Mouse (Mus musculus): ENCODE data around the gene Kcnh1. TPM values are rescaled to one million over a fixed set of nuclear protein-coding genes. Genes with fewer than 3 reads are reported as not detected.

The Kcnh1 gene
- polyA plus RNA-seq, 3 experiments from 2014 or later, result not detected

DNA sequence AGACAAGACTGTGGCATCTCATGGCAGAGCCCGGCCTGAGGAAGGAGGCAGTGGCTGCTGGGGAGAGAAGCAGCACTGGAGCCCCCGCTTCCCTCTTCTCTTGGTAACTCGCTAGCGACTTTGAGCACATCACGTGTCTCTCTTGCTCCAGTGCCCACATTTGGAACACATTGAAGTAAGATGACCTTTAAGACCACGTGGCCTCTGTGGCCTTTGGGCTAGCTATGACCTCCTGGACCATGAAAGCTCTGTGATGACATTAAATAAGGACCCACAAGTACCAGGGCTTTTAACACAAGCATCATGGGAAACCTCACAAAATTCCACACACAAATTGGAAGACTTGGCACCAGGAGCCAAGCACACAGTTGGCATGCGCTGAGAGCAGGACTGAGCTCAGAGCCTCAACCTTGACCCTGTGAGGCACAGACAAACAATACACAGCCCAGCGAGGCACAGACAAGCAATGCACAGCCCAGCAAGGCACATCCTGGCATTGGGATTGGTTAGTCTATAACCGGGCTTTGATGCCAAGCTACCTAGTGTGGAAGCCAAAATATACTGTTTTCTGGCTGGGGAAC, 225.8 kb downstream of the Kcnh1 start:
- ATAC-seq, result no peak

DNA sequence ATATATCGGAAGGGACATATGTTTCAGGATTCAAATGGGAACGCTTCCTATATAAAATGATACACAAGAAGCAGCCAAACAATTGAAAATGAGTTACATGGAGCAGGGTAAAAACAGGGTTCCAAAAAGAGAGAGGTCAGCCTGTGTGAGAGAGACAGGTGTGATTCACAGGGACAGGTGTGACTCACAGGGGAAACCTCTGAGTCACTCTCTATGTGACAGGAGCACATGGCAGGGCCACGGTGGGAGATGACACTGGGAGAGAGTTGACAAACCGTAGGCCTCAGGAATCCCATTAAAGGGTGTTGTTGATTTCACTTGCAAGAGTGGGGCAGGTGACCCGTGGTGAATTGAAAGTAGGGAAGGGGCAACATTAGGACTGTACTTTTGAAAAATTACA, 228.6 kb downstream of the Kcnh1 start:
- ATAC-seq, result no peak

DNA sequence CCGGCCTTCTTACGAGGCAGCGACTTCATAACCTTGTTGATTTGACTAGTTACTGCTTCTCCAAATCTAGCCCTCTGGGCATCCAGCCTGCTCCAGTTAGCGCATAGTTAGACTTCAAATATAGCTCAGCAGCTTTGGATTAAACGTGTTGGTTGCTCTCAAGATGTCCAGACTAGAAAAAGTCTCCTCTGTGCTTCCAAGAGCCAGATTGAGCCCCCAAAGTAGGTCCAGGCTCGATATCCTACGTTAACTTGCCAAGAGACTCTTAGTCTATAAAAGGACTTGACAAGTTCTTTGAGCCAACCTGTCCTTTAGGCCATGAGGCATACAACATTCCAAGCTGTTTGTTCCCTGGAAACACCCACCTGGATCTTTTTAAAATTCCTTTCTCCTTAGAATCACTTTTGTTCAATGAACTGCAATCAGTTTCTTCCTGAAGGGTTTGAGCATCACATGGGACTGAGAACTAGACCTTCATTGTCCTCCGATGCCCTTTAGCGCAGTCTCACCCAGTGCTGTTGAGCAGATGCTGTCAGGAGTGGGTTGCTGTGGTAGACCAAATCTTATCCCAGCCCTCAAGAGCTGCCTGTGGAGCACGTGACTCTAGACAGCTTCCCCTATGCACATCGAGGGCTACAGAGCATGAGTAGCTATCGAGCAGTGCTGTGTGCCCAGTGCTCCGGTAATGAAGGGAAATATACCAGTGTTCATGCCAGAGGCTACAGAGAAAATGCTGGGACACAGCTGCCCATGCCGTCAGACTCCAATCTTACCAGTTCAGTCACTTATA, 231.0 kb downstream of the Kcnh1 start:
- no peak for ATAC-seq

DNA sequence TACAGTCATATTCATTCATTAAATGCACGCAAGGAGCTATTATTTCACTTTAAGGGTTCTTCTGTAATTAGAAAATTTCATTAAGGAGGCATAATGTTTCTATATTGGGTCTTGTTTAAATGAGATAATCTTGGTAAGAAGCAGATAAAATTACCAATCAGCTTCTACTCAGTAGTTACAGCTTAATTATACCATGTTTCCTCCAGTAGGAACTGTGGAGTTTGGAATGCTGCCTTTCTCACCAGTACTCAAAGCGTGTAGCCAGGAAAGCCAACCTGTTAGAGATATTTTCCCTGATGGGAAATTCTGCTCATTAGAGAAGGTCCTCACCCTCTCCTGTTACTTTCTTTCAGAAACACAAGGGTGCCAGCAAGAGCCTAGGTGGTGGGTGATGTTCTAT, 240.8 kb downstream of the Kcnh1 start:
- ATAC-seq, result no peak

DNA sequence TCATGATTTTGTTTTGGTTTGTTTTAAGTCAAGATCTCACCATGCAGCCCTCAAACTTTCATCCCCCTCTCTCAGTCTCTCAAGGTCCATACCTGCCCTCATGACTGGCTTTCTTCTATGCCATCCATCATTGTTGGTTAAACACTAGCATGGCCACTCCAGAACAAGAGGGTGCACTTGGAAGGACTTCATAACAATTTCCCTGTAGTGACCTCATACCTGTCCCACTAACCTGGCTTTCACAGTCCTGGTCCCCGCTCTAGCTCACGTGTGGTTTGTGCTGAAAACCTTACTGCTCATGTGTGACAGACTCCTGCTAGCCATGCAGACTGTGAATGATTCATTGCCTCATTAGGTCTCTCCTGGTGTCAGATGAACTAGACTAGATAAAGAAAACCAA, 244.9 kb downstream of the Kcnh1 start:
- no peak for ATAC-seq

DNA sequence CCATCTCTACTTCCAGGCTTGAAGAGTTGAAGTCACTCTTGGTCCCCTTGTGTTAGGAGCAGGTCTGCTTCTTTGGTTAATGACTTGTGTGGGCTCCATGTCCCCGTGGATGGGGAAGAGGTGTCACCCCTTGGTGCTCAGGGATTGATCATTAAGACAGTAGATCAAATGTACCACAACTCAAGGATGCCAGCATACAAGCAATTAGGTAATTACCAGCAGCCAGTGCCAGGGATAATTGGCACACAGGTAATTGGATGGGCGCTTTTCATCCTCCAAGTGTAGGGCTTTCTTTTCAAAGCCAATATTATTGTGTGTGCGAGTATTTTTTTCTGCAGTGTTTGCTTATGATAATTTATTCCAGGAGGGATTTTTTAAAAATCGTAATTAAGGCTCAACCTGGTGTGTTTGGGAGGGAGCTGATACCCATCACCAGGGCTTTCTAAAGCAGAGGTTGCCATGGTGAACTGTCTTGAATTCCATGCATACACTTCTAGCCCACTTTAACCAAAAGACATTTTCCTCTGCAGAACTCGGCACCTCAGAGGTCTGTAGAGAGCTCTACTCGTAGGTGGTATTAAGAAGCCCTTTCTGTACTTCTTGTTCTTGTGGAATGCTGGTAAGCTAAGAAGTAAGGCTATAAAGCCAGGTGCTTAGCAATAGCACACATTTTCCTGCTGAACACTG, 248.7 kb downstream of the Kcnh1 start:
- ATAC-seq, result no peak

DNA sequence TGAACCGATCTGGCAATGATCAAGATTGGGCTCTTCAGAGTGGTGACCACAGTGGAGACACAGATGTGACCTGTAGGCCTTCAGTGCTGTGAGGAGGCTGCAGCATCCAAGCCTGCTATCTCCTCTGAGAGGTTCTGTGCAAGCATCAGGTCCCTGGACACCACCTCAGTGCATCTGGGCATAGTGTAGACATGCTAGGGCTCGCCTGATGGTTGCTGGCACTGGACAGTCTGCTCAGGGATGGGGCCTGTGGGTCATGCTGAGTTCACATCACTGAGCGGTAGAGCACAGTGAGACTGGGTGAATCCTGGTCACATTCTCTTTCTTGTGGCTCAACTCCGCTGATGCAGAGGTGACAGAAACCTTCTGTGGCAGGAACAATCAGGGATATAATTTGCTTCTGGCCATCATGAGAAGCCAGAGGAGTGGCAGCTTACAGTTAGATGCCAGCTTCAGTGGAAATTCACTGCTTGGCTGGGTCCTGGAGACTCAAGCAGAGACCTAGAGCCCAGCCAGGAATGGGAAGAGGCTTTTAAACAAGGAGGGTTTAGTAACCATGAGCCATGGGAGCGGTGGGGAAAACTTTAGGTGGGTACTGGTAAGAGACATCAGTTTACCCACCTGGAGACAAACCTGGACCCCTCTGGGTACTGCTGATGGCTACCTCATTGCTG, 252.3 kb downstream of the Kcnh1 start:
- no peak for ATAC-seq

DNA sequence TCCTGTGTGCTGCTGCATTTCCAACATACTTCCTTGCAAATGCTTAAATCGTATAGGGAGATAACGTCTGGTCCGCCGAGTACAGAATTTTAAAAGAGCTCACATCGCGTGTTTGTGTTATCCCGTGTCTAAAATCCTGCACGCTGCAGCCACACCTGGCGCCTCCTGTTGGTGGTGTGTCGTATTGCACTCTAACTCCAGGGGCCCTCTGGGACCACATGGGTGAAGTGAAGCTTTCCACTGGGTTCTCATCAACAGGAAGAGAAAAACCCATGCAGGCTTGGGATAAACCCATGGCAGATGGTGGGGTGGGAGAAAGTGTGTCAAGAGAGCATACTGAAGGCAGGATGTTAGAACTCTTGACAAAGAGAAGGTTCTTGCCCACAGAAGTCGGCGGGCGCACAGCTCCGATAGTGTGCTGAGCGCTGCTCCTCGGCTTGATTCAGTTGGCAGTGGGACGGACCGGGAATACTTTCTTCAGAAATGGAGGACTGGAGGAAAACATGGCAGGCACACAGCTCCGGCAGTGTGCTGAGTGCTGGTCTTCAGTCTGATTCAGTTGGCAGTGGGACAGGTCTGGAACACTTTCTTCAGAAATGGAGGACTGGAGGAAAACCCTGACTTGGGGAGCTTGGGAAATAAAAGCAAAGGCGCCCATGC, 253.6 kb downstream of the Kcnh1 start:
- no peak for ATAC-seq

DNA sequence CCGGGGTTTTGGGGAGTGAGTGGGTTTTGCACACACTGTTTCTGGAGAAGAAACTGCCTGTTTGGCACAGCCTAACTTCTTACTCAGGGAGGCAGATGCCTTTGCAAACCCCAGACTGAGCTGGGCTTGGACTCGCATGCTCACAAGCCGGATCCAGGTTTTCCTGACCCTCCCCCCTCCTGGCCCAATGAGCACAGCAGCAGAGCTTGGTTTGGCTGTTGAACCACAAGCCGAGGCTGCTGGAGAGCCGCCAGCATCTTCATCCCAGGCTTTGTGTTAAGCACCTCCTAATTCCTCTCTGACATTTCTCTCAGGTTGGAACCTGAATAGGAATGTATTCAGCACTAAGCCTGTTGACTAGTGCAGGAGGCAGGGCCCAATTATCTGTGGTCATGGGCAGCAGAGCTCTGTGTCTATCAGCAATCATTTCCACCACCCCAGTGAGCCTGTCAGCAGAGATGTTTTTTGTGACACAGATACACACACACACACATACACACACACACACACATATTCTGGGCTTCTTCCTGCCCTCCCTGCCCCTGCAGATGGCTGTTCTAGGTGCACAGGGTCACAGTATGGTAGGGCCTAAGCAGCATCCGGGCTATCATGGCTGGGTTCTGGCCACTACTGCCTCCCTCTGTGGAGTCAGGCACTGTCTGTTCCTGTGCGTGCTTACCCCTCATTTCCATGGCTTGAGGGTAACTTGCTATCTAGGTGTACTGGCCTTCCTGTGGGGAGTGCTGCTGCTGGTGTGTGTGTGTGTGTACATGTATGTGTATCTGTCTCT, 254.3 kb downstream of the Kcnh1 start:
- ATAC-seq, result no peak

DNA sequence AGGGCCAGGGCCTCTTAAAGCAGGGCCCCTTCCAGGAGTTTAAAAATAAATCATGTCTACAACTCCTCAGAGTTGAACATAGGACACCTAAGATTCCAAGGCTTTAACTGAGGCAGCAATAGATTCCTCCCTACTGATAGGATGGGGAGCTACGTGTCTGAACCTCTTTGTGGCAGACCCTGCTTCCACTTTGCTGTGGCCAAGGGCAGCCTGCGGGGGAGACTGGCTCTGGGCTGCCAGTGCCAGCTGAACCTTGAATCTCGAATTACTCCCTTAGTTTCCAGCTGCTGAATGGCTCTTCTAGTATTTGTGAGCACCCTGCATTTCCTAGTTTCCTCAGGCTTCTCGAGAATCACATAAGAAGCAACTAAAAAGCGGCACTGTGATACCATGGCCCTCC, 255.6 kb downstream of the Kcnh1 start:
- no peak for ATAC-seq

DNA sequence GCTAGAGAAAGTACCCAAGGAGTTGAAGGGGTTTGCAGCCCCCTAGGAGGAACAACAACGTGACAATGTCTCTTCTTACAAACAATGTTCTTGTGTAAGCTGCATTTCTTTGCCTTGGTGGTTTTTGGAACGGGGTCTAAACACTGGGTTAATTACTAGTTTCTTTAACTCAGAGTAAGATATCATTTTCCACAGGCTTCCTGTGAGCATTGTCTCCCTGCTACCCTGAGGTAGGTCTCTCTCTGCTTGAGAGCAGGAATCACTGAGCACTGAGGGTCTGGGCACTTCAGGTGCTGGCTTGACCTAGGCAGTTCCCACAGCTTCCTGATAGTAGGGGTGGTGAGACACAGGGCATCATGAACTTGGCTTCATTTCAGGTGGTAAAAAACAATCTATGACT, 257.1 kb downstream of the Kcnh1 start:
- no peak for ATAC-seq

DNA sequence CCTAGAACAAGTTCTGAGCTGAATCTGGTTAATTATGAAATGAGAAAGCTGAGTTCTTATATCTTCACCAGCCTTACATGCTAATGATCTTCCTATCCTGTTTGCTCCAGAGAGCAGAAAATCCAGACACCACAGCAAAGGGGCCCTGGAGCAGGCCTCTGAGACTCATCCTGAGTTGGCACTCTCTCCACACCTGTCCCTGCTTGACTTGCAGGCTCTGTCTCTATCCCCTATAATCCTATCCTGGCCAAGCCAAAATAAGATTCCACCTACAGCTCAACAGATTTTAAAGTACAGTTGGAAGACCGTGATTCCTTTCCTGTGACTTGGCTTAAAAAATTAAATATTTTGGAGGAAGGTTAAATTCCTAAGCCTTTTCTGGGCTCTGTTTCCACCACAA, 257.9 kb downstream of the Kcnh1 start:
- no peak for ATAC-seq

DNA sequence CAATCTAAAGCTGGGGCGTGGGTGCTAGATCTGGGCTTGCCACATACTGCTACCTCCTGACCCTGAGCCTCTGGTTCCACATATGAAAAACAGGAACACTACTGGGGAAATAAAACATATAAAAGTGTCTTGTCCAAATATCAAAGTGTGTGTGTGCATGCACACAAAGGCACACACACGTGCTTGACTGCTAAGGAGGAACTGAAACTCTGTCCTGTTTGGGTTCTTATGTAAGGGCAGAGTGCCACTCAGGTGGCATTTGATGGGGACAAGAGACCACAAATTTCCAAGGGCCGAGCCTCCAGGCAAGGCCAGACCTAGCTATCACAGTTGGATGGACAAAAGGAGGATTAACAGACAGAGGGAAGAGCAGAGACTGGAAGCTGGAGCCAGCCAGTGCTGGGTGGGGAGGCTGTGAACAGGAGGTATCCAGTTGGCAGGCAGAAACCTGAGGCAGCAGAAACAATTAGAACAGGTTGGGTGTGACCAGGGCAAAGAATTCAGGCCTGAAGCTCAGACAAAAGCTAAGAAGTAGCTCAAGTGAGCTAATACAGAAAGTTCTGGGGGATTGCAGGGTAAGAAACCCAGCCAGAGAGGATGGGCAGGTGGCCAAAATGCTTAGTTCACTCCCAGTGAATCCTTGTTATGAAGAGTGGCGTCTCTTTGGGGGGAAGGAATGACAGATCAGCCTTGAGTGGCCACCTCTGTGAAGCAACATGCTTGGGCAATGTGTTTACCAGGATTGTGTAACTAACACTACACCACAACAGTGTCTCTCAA, 259.2 kb downstream of the Kcnh1 start:
- ATAC-seq, result no peak

DNA sequence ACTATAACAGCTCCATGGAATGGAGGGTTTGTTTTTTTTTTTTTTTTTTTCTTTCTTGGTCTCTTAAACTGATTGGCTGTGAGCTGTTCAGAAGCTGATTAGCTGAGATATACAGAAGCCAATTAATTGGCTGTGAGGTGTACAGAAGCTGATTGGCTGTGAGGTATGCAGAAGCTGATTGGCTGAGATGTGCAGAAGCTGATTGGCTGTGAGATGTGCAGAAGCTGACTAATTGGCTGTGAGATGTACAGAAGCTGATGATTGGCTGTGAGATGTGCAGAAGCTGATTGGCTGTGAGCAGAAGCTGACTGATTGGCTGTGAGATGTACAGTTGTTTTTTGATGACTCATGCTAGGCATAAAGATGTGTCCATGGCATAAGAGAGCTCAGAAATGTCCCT, 259.9 kb downstream of the Kcnh1 start:
- ATAC-seq, result no peak

DNA sequence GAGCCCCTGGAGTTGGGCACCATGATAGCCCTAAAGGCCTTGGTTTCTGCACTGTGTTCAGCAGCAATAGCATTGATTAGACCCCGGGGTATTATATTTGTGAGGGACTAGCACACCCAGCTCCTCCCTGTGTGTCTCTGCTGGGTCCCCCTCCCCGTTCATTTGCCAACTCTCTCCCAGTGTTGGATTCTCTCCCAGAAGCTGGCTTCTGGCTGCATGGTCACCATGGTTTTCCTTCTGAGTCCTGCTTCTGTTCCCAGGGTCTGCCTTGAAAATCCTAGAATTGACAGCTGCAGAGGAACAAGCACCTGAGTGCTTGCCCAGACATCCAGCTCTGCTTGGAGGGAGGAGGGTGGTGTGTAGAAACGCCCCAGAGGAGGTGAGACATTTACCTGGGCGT, 261.1 kb downstream of the Kcnh1 start:
- ATAC-seq, result no peak

DNA sequence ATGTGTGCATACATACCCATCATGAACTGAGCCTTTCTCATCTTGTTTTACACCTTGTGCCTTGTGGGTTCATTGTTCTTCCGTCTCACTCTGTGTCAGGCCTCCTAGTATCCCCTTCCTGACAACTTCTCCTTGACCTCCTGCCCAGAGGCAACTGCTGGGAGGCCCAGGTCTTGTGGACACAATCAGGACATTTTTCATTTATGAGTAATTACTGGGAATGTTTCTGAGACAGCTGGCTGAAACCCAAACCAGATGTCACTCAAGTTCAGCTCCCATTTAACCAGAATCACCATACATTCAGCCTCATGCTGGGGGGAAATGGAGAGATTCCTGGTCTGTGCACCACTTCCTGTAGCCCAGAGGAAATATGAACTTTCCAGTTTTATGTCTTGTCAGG, 263.9 kb downstream of the Kcnh1 start:
- no peak for ATAC-seq

DNA sequence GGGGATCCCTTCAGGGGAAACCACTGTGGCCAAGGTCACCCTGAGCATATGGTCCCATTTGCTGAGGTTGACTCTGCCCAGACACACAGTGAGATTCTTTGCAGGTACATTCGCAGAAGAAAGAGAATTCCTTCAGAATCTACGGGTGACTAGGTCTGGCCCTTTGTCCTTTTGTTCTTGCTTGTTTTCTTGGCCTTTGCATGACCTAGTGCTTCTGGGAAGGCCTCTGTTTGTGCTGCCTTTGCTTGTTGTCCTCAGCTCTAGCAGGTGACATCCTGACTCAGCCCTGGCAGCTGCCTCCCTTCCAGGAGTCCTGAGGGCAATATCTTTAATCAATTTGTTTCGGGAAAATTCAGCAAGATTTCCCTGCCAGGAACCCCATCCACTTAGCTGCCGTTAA, 264.4 kb downstream of the Kcnh1 start:
- no peak for ATAC-seq

DNA sequence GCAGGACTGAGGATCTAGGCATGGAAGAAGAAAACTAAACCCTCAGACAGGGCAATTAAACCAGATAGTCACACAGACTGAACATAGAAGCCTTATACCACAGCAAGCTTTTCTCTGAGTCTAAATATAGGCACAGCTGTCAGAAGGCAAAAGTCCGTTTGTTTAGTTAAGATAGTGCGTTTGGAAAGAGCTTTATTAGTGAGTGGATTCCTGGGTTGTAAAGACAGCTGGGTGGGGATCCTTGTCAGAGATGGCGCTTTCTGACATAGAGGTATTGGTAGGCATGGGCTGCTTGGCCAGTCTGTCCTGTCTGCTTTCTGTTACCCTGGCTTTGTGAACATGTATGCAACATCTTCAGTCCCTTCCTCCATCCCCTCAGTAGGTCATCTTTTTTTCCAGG, 266.5 kb downstream of the Kcnh1 start:
- ATAC-seq, result no peak

DNA sequence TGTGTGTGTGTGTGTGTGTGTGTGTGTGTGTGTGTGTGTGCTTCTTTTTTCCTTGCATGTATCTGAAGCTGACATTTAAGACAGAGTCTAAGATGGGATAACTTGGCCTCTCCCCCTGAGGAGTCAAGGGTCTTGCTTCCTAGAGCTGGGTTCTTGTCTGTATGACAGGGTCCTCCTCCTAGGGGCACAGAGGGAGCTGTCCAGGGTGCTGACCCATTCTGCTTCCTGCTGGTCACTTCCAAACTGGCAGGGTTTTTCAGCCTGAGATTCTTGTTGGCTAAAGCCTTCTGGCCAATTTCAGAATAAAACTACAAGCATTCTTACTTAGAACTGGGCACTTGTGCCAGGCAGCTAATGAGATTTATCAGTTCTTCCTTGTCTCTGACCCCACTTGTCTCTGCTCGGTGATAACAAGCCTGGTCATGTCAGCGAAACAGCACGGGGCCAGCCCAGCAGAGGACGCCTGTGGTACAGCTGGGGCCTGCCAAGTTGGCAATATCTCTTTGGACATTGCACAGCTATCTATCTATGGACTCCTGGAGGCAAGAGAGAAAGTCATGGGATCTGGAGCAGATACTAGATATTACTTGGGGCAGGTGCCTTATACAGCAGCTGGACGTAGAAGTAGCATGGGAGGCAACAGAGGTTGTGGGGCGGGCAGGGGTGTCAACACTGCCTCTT, 267.1 kb downstream of the Kcnh1 start:
- ATAC-seq, result no peak

DNA sequence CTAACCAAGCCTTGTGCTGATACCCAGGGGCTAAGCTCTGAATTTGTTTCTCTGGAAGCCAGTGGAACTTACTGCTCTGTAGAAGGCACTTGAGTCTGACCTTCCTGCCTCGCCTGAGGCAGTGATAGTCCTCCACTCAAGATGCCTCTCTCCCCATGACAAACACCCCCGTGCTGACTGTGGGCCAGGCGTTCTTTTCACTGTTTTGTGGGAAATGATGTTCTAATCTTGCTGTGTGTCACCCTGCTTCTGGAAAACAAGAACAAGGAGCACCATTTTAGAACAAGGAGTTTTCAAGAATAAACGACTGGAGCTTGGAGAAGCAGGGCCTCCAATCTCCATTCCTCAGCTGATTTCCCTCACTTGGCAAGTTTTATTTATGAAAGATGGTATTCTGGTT, 273.2 kb downstream of the Kcnh1 start:
- ATAC-seq, result no peak

DNA sequence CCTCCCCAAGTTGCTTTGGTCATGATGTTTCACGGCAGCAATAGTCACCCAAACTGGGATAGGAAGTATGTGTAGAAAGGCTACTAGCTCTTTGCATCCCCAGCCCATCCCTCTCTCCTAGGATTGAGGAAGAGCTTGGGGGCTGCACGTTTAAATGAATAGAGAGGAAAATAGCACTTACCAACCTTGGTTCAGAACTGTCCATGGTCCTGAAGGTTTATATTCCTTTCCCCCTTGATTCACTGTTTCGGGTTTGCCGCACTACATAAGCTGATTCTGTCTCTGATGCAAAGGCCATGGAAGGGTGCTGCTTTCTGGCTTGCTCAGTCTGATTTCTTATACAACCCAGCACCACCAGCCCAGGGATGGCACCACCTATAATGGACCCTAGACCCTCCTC, 281.8 kb downstream of the Kcnh1 start:
- ATAC-seq, result no peak

Data from inflammation-experienced regulatory T-cells, adult 6 months (primary cell).